Mouse (Mus musculus): ENCODE results near the gene Rad51c.
A peak's percentile ranks its signal among the peaks of the same experiment; 100 is the strongest.
"Not testable (repeated sequence)": the region's sequence is repeated elsewhere in the genome, so short reads cannot be mapped to it uniquely, and the experiment has no call there.

Gene Rad51c

GRCm38 (mm10) chr11:87404876-87405275, at the start of gene Rad51c, which contains the start of gene Tex14:
Gene Rad51c, minus strand, starts transcription at chr11:87404954.
Gene Tex14, plus strand, starts transcription at chr11:87405065.
- peak; percentile 37 for DNase-seq

DNA sequence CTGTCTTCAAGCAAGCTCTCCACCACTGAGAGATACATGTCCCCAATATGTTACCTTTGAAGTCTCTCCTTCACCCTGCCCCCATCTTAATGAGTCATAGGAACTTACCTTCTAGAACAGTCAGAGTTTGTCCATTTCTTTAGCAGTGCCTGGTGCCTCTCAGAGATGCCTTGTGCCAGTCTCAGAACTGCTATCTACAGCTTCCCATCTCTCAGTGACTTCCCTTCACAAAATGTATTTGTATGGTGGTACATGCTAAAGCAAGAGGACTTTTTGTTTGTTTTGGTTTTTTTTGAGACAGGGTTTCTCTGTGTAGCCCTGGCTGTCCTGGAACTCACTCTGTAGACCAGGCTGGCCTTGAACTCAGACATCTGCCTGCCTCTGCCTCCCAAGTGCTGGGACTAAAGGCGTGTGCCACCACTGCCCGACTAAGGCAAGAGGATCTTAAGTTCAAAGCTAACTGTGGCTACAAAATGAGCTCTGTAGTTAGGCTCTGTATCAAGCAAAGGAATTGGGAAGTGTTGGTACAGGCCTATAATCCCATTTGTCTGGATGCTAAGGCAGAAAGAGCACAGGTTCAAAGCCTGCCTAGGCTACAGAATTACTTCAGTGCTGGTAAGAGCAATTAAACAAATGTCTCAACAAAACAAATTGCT, 49.4 kb upstream of the Rad51c start:
- no peak for DNase-seq

DNA sequence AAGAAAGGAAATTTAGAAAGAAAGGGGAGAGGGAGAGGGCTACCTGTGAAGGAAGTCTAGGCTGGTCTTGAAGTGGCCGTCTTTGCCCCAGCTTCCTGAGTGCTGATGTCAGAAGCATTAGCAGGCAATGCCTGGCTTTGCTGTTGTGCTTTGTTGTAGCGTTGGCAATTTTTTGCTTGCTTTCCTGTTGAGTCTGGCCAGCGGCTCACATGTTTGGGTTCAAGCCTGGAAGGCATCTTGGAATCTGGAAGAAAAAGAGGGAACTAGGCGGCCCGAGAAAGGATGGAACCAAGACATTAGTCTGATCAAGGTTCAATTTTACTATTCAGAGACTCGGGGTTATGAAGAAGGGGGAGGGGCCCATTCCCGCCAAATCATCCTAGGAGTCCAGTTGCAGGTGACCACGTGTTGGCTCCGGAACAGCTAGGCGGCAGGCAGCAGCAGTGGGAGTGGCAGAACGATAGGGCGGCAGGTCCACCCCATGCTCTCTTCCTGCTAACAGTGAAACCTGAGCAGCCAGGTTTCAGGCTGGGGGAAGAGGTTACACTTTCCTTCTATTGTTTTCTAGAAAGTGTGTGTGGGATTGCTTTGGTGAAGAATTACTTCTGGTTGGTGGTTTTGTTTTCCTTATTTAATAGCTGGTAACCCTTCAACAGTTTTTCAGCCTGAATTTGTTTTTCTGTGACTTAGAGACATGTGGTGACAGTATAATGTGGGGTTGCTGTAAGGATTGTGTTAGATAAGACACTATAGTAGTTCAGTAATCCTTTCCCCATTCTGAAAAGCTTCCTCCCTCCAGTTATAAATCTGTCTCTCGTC, 48.7 kb upstream of the Rad51c start:
- DNase-seq, result no peak

- DNase-seq, result not testable (repeated sequence)
Observed at GRCm38 (mm10) chr11:87452779-87453178, 48.0 kb upstream of the Rad51c start.

DNA sequence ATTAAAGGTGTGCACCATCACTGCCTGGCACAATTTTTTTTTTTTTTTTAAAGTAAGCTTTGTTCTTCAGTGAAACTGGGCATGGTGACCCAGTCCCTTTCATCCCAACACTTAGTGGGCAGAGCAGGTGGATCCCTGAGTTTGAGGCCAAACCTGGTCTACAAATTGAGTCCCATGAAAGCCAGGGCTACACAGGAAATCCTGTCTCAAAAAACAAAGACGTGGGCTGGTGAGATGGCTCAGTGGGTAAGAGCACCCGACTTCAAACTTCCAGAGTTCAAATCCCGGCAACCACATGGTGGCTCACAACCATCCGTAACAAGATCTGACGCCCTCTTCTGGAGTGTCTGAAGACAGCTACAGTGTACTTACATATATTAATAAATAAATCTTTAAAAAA, 45.1 kb upstream of the Rad51c start:
- DNase-seq, result not testable (repeated sequence)

DNA sequence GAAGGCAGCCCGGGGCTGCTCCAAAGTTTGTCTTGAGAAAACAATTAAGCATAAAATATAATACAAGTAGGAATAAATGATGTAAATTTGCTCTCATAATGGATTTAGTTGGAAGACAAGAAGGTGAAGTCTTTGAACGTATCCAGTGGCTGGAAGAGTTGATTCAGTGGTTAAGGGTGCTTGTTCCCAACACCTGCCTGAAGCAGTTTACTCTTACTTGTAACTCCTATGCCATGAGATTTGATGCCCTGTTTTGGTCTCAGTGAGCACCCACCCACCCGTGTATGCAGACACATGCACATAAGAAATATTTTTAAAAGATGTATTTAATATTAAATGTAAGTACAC, 44.4 kb upstream of the Rad51c start:
- no peak for DNase-seq

DNA sequence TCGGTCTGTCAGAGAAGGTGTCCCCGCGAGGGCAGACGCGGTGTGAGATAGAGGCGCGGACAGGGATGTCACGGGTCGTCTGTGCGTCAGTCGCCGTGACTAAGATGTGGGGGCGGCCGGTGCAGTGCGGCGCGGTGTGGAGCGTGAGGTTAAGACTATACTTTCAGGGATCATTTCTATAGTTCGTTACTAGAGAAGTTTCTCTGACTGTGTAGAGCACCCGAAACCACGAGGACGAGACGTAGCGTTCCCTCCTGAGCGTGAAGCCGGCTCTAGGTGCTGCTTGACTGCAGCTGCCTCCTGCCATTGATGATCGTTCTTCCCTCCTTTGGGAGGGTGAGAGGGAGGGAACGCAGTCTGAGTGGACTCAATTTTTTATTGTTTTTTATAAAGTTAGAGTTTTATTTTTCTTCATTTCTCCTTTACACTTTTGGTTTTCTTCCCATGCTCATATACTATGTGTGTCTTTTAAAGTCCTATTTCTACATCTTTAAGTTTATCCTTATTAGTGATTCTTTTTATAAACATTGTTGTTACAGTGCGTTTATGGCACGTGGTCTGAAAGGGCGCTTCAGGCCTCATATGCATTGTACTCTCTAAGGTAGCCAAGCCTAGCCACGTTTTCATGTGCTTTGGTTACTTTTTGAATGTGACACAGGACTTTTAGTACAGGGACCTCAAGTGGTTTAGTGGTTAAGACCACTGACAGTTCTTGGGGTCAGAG, 43.9 kb upstream of the Rad51c start:
- peak; percentile 49 for DNase-seq

- peak; percentile 85 for DNase-seq
Observed at GRCm38 (mm10) chr11:87448081-87448475, 43.3 kb upstream of the Rad51c start.

- DNase-seq, result no peak
Observed at GRCm38 (mm10) chr11:87447429-87447828, 42.7 kb upstream of the Rad51c start.

- DNase-seq, result no peak
Observed at GRCm38 (mm10) chr11:87446159-87446558, 41.4 kb upstream of the Rad51c start.

DNA sequence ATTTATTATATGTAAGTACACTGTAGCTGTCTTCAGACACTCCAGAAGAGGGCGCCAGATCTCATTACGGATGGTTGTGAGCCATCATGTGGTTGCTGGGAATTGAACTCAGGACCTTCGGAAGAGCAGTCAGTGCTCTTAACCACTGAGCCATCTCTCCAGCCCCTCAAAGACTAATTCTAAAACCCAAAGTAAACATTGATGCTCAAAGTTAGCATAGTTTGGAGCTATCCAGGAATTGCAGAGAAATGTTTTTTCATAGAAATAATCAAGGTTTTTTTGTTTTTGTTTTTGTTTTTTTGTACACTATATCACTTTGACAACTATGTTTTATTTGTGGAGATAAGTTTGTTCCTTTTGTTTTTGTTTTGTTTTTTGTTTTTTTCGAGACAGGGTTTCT, 40.8 kb upstream of the Rad51c start:
- DNase-seq, result not testable (repeated sequence)

- DNase-seq, result no peak
Observed at GRCm38 (mm10) chr11:87444735-87445428, 40.1 kb upstream of the Rad51c start.

- not testable (repeated sequence) for DNase-seq
Observed at GRCm38 (mm10) chr11:87444056-87444455, 39.3 kb upstream of the Rad51c start.

GRCm38 (mm10) chr11:87443373-87443883, 38.7 kb upstream of the Rad51c start:
- DNase-seq, result peak; percentile 64

DNA sequence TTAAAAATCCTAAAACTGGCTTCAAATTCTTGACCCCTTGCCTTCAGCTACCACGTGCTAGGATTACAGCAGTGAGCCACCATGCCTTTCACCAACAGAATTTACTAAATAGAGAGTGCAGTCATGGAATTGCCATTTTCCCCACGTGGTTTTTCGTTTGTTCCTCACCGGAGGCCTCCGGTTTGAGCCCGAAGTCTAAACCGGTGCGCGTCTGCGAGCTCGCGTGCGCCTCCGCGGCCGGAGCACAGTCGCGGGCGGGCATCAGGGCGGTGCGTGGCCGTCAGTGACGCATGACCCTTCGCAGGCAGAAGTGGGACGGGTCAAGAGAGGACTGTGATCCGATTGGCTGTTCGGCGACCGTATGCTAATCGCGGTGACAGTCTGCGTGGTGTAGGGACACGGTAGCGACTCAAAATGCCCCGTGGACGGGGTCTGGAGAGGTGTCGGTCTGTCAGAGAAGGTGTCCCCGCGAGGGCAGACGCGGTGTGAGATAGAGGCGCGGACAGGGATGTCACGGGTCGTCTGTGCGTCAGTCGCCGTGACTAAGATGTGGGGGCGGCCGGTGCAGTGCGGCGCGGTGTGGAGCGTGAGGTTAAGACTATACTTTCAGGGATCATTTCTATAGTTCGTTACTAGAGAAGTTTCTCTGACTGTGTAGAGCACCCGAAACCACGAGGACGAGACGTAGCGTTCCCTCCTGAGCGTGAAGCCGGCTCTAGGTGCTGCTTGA, 38.1 kb upstream of the Rad51c start:
- peak; percentile 82 for DNase-seq

- DNase-seq, result no peak
Observed at GRCm38 (mm10) chr11:87439796-87440420, 35.2 kb upstream of the Rad51c start.

GRCm38 (mm10) chr11:87436326-87437232, 31.8 kb upstream of the Rad51c start:
- DNase-seq, result no peak

GRCm38 (mm10) chr11:87435107-87435506, 30.4 kb upstream of the Rad51c start:
- not testable (repeated sequence) for DNase-seq

DNA sequence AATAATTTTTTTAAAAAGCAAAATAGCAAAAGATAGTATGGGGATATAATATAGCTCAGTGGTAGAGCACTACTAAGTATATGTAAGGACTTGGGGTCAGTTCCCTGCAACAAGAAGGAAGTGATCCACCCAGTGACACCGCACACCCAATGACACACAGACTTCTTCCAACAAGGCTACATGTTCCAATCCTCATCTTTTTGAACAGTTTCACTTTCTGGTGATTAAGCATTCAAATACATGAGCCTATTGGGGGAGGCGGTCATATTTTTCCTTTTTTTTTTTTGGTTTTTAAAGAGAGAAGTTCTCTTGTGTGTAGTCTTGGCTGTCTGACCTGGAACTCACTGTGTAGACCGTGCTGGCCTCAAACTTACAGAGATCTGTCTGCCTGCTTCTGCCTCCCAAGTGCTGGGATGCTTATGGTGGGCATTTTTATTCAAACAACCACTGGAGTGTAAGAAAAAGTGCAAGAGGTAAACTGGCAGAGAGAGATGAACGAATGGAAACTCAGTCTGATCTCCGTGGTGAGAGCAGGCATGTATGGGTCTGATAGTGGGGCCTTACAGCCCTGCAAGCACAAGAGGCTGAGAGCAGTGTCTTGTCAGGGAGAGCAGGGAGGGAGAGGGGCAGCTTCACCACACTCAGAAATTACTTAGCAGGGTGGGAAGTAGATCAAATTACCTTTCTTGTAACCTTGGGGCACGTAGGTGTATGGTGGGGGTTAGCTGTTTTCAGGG, 28.3 kb upstream of the Rad51c start:
- no peak for DNase-seq

GRCm38 (mm10) chr11:87432447-87432846, 27.7 kb upstream of the Rad51c start:
- DNase-seq, result no peak
